Mouse (Mus musculus) activated CD4-positive, CD25-positive, alpha-beta regulatory T cell, adult 9 weeks (primary cell): ENCODE results near the gene Akr1c21. TPM values are rescaled to one million over a fixed set of nuclear protein-coding genes. Genes with fewer than 3 reads are reported as not detected.

Experiments
- polyA plus RNA-seq: library from polyadenylated mRNA; unstranded; fragments of 100-300 nt; shearing (Covaris generic); gene quantifications from one replicate; pipeline ENCODE4 v1.2.1, GENCODE M21; 2017

Akr1c21 gene
- polyA plus RNA-seq: not detected

DNA sequence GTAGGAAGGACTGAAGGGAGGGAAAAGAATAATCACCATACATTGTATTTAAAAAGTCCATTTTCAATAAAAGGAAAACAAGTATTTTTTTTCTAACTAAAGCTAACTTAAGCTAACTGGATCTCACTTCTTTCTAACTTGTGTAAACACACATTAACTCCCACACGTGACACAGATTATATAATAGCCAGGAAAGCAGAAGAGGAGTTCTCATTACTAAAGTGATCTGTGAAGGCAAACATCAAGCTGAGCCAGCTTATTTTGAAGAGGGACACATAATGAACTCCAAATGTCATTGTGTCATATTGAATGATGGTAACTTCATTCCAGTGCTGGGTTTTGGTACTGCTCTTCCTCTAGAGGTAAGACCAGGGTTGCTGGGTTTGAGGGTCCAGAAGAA is at the start of gene Akr1c21:
Gene Akr1c21 (plus strand): TSS at position 205 of the 400 bp plus-strand sequence.

GRCm38 (mm10) chr13:4608961-4609409 is 35.1 kb downstream of the Akr1c21 start, which contains the start of gene Akr1e1:
TSS of gene Akr1e1 (minus strand) at chr13:4609174.

Other genes starting within 250 kb of the Akr1c21 start
- not detected for gene Akr1c6, start 139.8 kb upstream of the Akr1c21 start, polyA plus RNA-seq
- gene Akr1c20, start 50.7 kb upstream of the Akr1c21 start, polyA plus RNA-seq: not detected
- 20.0 TPM for gene Akr1e1, start 35.1 kb downstream of the Akr1c21 start, polyA plus RNA-seq